Mouse (Mus musculus) left cerebral cortex, adult 11 months (tissue): ENCODE measurements around the gene Crat.

ENCODE experiments used
- DNase-seq: peaks from one replicate; pipeline ENCODE4 v3.0.0; 2022; ENCODE audit warnings: low spot score

Gene Crat

DNA sequence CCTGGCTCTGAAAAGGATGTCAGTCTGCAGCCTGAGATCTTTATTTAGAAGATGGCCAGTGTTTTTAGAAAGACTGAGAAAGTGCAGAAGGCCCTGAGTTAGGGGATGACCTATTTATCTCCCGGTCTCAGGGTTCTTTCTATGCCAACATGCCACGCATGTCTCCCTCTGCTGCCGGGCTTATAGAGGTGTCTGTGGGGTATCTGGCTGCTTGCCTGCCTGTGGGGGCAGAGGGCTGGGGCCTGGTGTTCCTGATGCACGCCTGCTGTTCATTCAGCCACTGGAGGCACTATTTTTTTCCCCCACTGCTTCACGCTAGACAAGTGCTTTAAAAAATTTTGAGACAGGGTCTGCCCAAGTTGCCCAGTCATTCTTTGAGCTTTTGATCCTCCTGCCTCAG, 49.4 kb downstream of the Crat start:
- no peak for DNase-seq

DNA sequence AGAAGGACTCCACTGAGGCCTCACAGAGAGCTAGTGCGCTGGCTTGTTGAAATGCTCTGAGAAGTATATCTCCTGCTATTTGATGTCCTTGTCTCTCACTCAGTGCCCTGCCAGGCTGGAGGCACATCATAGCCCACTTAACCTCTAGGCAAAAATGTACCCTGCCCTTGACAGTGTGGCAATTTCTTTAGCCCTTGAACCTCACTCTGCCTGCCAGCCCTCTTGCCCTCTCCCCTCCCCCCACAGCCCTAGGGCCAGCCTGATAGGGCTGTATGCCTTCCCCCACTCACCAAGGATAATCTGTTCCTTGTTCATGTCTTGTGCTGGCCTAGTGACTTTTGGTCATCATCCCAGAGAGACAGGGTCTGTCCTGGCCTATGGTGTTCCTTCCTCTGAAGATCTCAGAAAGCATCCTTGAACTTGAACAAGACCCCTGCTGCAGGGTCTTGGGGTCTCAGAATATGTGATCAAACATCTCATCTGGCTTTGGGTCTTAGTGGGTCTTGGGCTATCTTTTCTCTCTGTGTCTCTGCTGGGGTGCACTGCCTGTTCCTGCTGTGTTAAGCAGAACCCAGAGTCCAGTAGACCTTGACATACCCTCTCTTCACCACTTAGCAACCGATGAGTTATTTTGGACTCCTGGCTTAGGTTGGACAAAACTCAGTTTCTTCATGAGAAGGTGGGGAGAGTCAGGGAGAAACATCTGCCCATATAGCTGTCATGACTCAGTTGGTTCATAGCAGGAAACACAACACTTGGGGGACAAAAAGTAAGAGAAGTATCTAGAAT, 50.1 kb downstream of the Crat start:
- no peak for DNase-seq

DNA sequence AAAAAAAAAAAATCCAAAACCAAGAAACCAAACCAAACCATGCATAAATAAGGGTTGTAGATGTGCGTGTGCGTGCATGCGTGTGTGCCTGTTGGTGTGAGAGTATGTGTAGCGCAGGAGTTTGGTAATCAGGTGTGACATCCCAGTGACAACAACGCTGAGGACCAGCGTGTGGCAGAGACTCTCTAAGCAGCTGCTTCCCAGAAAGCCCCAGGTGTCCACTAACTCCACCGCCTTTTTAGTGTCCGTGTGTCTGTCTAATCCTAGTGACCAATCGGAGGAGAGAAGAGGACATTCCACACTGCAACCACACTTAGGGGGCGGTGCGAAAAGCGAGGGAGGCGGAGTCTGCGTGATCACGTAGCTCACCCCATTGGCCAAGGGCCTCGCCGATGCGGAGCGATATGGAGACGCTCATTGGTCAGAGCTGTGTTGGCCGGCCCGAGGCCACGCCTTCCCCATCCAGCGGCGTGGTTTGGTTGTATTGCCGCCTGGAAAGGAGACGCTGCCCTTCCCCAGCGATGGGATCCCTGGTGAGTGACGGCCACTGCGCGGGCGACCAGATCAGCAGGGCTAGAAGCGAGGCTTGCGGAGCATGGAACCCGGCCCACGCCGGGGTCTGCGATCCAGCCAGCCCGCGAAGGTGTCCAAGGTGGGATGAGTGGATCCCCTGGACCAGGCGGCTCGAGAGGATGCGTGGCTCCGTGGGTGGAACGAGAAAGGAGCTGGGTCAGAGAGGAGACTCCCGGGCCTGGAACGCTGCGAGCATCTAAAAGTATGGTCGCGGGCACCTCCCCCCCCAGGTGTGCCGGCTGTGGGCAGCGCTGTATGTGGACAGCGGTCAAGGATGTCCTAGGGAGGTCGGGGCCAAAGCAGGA, 51.6 kb downstream of the Crat start, which contains the start of gene Miga2:
TSS of gene Miga2 (plus strand) at position 461 of the 878 bp plus-strand sequence.
- DNase-seq, result peak; percentile 99

DNA sequence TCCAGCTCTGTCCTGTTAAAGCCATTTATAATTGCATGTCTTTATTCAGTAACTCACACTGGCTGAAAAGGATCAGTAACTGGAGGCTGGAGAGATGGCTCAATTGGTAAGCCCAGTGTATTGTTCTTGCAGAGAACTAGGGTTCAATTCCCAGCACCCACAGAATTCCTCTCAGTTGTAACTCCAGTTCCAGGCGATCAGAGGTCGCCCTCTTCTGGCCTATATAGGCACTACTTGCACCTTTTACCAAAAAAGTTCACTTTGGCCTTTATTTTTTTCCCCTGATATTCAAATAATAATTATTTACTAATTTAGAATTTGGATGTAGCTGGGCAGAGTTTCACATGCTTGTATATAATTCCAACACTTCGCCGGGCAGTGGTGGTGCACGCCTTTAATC, 52.7 kb downstream of the Crat start:
- no peak for DNase-seq

DNA sequence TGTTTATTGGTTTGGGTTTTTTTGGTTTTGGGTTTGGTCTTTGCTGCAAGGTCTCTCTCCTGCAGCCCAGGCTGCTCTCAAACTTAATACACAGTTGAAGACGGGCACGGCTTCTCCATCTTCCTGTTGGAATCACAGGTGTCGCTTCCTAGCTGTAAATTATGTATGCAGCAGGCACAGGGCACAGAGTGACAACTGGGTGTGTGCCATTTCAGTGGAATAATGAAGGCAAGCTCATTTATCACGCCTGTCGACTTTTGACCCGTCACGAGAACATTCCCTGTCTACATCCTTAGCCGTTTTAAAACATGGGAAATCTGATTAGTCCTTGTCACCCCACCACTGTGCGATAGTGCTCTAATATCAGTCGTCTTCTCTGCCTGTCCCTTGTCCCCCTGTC, 55.0 kb downstream of the Crat start:
- DNase-seq, result no peak

DNA sequence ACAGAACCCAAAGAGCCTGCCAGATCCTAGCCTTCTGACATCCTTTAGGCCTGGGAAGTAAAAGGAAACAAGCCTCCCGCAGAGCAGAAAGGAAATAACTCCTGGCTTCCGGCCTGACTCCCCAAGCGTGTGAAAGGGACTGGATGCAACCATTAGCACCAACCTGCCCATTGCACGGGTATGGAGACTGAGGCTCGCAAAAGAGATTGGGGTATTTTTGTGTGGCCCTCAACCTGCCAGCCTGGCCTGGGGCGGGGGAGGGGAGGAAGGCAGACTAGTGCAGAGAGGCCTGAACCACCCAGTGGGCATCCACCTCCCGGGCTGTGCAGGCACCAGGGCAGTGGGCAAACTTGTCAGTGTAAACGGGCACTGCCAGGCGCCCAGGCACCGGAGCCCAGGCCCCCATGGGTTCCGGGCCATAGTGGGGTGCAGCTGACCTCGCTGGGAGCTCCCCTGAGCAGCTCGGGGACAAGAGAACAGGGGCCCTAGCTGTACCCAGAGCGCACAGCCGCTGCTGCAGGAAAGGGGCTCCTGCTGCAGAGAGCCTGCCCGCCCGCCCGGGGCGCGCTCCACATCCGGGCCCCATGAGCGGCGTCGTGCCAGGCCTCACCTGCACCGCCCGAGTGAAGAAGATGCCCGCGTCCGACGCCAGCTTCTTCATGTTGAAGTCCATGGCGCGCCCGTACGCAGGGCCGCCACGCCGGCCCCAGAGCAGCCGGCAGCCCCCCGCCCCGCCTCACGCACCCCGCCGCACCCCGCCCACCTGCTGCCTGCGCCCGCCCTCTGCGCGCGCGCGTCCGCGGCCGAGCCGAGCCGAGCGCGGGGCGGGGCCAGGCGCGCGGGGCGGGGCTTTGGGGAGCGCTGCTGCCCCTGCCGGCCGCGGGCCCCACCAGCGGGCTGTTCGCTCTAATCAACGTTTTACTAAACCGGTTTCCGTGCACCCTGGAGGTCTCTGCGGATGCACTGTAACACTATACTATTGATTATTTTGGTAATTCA, 56.8 kb downstream of the Crat start, which contains the start of gene Sh3glb2:
TSS of gene Sh3glb2 (minus strand) at position 805 of the 999 bp plus-strand sequence.
- peak; percentile 62 for DNase-seq

DNA sequence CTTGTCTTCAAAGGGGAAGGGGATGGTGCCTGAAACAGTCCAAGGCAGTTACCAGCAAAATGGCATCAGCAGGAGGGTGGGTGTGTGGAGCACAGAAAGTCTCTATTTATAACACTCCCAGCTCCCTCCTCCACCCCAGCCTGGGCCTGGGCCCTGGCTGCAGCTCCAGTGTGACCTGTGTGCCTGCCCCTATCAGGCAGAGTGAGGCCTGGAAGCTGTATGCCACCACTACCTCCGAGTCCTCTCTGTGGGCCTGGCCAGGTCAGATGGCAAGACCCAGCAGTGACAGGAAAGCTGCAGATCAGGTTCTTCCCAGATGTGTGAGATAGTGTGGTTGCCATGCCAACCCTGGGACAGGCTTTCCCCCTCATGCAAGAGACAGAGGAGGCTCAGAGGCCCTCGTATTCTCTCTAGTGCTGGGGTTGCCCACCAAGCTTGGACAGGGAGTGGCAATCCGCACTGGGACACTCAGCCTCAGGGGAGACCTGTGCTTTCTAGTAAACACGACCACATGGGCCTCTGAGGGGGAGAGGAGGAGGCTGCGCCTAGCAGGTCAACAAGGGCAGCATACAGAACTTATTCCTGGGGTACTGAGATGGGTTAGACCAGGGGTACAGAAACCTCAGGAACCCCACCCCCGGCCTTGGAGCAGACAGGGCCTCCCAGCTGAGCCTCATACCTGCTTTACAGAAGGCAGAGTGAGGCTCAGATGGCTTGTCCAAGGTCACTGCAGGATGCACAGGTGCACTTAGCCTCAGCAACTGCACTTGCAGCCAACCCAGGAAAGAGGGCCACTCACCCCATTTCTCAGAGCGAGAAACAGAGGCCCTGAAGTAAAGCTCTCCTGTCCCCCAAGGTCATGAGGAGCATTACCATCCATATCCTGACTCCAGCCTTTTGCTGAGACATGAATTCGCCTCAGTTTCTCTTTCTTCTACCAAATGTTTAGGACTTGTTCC, 57.8 kb downstream of the Crat start:
- no peak for DNase-seq

DNA sequence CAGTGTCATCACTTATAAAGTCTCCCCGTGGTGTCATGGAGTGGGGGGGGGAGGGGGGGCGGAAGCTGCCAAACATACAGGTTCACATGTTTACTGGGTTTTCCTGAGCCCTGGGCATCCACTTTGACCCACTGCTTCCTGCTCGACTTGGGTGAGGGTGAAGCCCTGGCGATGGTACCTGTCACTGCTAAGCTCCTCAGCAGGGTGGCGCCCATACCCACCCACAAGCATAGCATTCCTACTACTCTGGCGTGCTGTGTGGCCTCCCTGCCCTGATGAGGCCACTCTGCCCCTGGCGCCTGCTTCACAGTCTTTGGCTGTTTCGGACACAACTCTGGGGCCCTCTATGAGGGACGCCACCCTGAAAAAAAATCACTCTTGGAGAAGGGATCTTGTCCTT, 58.7 kb downstream of the Crat start:
- DNase-seq, result no peak

DNA sequence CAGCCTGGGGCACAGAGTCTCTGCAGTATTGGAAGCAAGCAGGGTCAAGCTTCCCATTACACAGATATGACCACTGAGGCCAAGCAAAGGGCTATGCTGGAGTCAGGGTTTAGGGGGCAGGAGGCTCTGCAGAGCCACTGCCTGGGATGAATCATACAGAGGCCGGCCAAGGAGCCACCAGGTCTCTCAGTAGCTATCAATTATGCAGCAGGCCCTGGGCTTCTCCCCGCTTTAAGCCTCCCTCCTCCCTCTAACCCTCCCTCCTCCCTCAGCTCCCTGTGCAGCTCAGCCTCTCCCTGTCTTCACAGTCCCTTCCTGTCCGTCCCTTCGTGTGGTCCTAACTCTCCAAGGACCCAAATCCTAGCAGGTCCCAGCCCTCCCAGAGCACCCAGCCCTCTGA, 59.3 kb downstream of the Crat start:
- DNase-seq, result no peak

DNA sequence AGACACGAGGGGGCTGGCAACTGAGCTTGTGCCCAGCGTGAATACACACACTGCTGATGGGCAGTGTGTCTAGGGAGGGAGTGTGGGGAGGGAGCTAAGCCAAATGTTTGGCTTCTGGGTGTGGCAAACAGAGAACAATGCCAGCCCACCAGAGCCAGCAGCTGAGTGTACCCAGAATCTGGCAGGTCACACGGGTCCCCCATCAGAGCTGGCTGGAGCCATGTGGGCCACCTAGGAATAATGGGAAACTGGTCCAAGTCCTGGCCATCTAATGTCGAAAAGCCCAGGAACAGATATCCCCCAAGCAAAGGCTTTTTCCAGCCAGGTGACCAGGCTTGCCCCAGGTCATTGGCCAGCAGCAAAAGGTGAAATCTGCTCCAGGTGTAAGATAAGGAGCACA, 59.8 kb downstream of the Crat start:
- no peak for DNase-seq

DNA sequence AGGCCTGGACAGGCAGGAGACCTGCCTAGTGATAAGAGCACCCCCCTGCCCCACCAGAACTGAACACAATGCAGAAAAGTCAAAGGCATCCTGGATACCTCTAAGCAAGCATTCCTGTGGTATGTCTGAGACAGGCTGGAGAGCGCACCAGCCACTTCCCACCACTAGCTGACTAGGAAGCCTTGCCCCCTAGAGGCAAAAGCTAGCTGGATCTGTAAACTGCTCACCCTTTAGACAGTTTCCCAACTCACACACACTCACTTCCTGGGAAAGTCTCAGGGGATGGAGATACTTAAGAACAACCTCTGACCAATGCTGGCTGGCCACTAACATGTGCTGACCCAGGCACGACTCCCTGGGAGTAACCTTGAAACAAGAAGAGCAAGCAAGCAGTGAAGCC, 64.5 kb downstream of the Crat start:
- DNase-seq, result no peak
